Mouse (Mus musculus) T-helper 17 cell (primary cell): ENCODE measurements around the gene Cxcr4.

Experiments
- in situ Hi-C, 2 experiments: fragments of 300-600 bp; cut with MboI, MseI; formaldehyde crosslinking; loops; 1 replicate in 1 of 2; 2 replicates in 1 of 2; pipeline ENCODE4 v1.15.1; 2025; ENCODE audit warnings: high pct_unique_total_duplicates in 2 of 2

Cxcr4 gene

GRCm38 (mm10) chr1:128583279-128583872, 8.7 kb downstream of the Cxcr4 start:
- in situ Hi-C loops = loop anchor here in 1 of 2 experiments (10.0 kb wide), 1 partner anchor 189 kb away; no protein-coding TSS in a partner anchor

- in situ Hi-C loops = loop anchor here in 1 of 2 experiments (10.0 kb wide), 1 partner anchor 186 kb away; no protein-coding TSS in a partner anchor
These were observed 11.8 kb downstream of the Cxcr4 start for GRCm38 (mm10) chr1:128580321-128580720.

GRCm38 (mm10) chr1:128578454-128578853, 13.6 kb downstream of the Cxcr4 start:
- in situ Hi-C loops = no loop called here

GRCm38 (mm10) chr1:128575096-128575495, 17.0 kb downstream of the Cxcr4 start:
- in situ Hi-C loops = no loop called here

- in situ Hi-C loops = no loop called here
These were observed 21.1 kb downstream of the Cxcr4 start for GRCm38 (mm10) chr1:128571033-128571432.

- in situ Hi-C loops = no loop called here
These were observed 22.0 kb downstream of the Cxcr4 start for GRCm38 (mm10) chr1:128569992-128570648.

GRCm38 (mm10) chr1:128567224-128568197, 24.6 kb downstream of the Cxcr4 start:
- in situ Hi-C loops = no loop called here

- in situ Hi-C loops = no loop called here
These were observed 28.2 kb downstream of the Cxcr4 start for GRCm38 (mm10) chr1:128563905-128564304.

- in situ Hi-C loops = no loop called here
These were observed 30.7 kb downstream of the Cxcr4 start for GRCm38 (mm10) chr1:128561325-128561874.

GRCm38 (mm10) chr1:128560452-128561324, 31.4 kb downstream of the Cxcr4 start:
- in situ Hi-C loops = no loop called here

- in situ Hi-C loops = no loop called here
These were observed 34.1 kb downstream of the Cxcr4 start for GRCm38 (mm10) chr1:128557953-128558352.

GRCm38 (mm10) chr1:128552545-128552944, 39.5 kb downstream of the Cxcr4 start:
- in situ Hi-C loops = no loop called here

- in situ Hi-C loops = no loop called here
These were observed 40.2 kb downstream of the Cxcr4 start for GRCm38 (mm10) chr1:128551743-128552397.

GRCm38 (mm10) chr1:128549442-128549841, 42.7 kb downstream of the Cxcr4 start:
- in situ Hi-C loops = no loop called here

- in situ Hi-C loops = no loop called here
These were observed 43.1 kb downstream of the Cxcr4 start for GRCm38 (mm10) chr1:128549007-128549406.

GRCm38 (mm10) chr1:128548220-128548998, 43.7 kb downstream of the Cxcr4 start:
- in situ Hi-C loops = no loop called here

- in situ Hi-C loops = no loop called here
These were observed 46.4 kb downstream of the Cxcr4 start for GRCm38 (mm10) chr1:128545672-128546071.

GRCm38 (mm10) chr1:128543137-128543536, 49.0 kb downstream of the Cxcr4 start:
- in situ Hi-C loops = no loop called here

GRCm38 (mm10) chr1:128542555-128542954, 49.5 kb downstream of the Cxcr4 start:
- in situ Hi-C loops = no loop called here
